Mouse (Mus musculus) duodenum, adult 2 months (tissue): ENCODE data around the gene Rps2. TPM values are rescaled to one million over a fixed set of nuclear protein-coding genes. Genes with fewer than 3 reads are reported as not detected.

Source experiments
- polyA plus RNA-seq: library from polyadenylated mRNA; depleted of rRNA; stranded (reverse); fragments of >200 nt; gene quantifications from 2 replicates; pipeline ENCODE4 v1.2.3, GENCODE M21; 2012; ENCODE audit warnings: low replicate concordance; rRNA removed

The Rps2 gene
- 3,070 and 3,555 TPM in 2 replicates for polyA plus RNA-seq

DNA sequence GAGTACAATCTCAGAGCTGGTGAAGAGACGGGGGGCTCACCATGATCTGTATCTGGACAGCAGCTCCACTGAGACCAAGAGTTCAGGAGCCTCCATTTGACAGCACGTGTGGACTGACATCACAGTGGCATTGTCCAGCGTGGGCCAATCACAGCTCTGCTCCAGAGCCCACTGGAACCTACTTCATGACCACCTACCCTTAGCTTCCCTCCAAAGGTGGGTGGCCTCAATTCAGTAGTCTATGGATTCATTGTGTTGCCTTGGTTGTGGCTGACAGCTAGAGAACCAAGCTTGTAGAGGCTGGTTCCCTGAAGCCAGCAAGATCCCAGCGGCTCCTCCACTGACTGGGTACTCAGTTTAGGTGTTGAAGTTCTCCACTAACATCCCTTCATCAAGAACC, at the start of gene Rps2, which contains the start of gene Rnf151:
Gene Rps2, plus strand, starts transcription at position 174 of the 400 bp plus-strand sequence.
Gene Rnf151, minus strand, starts transcription at position 121 of the 400 bp plus-strand sequence.

DNA sequence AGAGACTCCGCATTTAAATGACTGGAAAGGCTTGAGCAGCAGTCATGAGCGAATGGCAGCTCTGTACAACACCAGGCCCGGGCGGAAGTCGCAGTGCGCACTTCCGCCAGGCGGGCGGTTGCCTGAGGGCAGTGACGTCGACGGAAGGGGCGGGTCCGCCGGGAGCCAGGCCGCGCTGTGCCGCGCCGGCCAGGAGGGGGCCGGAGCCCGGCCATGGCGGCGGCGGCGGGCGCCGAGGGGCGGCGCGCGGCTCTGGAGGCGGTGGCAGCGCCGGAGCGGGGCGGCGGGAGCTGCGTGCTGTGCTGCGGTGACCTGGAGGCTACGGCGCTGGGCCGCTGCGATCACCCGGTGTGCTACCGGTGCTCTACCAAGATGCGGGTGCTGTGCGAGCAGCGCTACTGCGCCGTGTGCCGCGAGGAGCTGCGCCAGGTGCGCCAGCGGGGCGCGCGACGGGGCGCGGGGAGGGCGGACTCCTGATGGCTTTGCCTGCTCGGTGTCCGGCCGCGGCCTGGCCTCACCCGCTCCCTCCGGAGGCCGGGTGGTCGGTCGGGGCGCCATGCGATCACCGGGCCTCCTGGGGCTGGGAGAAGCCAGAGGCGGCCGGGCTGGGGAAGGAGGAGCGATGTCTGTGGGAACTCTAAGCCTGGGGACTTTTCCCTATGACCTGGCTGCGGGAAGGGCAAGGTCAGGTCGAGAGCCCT, 48.2 kb upstream of the Rps2 start, which contains the start of gene Zfp598:
Gene Zfp598, plus strand, starts transcription at position 143 of the 701 bp plus-strand sequence.

DNA sequence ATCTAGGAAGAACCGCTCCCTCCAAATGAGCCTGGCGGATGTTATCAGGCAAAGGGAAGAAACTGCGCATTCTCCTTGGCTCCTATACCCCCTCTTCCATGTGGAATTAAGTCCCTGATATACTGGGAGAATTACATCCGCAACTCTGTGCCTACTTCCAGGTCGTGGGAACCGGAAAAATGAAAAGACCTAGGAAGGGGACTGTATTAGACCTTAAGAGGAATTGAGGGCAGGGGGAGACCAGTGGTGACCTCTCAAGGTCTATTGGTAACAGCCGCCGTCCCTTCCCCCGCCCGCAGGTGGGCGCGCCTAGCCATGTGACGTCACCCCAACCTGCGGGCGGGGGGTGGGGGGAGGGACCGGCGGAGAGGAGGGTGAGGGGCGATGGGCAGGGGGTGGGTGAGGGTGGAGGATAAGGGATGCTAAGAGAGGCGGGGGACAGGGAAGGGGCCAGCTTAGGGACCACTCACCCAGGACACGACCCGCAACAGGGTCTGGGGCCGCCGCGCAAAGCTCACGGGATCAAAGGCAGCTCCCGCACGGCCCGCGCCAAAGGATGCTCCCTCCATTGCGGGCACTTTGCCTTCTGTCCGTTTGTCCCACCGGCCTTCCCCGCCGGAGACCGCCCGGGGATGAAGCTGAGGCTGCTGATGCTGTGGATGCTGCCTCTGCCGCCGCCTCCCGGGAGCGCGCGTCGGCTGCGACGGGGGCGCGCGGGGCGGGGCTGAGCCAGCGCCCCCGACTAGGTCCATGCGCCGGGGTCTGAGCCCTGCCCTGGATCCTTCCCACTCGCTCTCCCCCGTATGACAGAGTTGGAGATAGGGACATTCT, 28.4 kb upstream of the Rps2 start, which contains the start of gene Syngr3:
Gene Syngr3, minus strand, starts transcription at position 705 of the 831 bp plus-strand sequence.

DNA sequence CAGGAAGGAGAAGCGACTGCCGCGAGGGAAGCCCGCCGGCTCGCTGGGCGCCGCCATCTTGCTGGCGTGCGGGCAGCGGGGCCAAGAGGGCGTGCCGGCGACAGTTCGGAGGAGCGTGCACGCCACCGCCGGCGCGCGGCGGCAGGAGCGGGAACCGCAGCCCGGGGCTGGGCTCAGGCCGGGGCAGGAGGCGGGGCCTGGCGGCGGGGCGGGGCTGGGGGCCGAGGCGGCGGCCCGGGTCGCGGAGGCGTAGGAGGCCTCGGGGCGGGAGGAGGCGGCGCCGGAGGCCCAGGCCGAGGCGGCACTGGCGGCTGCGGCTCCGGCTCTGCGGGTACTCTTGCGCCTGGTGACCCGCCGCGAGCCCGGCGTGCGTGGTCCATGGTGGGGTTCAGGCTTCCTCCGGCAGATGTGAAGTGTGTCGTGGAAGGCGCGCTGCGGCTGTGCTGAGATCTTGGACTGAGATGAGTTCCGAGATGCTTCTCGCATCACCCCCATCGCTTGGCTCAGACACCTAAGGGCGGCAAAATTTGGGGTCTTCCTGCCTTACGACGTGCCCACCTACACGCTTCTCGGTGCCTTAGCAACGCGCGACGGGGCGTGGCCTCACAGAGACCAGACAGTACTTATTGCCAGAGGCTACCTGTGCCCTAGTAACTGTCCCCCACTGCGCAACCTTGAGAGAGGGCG, 21.8 kb upstream of the Rps2 start, which contains the start of the genes Gfer and Noxo1:
Gene Gfer, minus strand, starts transcription at position 146 of the 687 bp plus-strand sequence.
Gene Noxo1, plus strand, starts transcription at position 224 of the 687 bp plus-strand sequence.

DNA sequence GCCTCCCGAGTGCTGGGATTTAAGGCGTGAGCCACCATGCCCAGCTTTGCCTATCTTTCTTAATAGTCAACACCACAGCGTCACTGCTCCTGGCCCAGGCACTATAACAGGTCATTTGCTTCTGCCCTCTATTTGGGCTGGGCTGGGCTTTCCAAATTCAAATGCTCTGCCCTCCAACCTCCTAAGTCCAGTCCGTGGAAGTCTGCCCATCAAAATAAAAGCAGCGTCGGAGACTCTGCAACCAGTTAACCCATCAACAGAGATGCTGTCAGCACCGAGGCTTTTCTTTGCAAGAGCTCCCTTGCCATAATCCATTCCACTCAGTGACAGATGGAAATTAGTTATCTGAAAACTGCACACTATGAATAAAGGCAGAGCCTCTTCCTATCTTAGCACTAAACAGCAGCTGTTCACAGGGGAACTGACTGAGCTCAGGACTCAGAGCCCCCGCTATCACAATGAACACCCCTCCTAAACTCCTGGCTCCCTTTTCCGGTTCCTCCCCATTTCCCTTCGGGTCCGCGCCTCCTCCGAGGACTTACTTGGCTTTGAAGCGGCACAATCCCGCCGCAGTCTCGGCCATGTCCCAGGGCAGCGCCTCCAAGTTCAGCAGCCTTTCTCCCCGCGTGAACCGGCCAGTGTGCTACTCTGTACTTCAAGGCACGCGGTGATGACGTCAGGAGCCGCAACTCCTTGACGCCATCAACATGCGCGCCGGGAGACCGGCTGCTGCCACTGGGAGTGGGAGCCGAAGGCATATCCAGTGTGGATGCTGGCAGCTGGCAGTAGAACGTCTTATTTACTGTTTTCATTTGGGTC, 10.7 kb upstream of the Rps2 start, which contains the start of gene Tbl3:
Gene Tbl3, minus strand, starts transcription at position 679 of the 819 bp plus-strand sequence.

DNA sequence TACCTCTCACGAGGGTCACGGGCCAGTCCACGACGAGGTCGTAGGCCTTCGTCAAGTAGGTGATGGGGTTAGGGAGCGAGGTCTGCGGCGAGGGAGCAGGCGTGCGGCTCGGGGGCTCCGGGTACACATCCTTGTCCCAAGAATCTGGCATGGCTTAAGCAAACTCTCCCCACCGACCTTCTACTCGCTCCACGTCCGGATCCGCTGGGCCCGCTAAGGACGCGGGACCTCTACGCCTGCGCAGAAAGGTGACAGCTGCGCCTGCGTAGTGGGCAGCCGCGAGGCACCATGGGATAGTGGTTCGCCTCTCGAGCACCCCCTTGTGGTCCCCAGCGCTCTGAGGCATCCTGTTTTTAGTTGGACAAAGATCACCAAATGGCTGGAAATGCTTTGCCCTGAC, 6.3 kb downstream of the Rps2 start, which contains the start of gene Ndufb10:
Gene Ndufb10, minus strand, starts transcription at position 295 of the 400 bp plus-strand sequence.

DNA sequence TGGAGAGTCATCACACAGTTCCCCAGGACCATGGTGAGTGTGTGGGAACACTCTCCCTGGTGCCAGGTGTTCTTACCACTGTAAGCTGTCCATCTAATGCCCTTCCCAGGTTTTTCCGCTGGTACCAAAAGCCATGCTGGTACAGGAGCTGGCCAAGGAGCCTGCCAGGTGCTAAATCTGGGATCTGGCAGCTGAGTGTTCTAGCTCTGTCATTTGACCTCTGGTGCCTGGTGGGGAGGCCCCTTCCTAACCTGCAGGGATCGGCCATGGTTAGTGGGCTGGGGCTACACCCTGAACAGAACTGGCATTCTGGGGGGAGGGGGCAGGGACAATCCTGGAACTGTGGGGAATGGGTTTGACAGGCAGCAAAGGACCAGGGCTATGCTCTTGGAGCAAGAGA, 9.7 kb downstream of the Rps2 start, which contains the start of gene Rpl3l:
Gene Rpl3l, plus strand, starts transcription at position 203 of the 400 bp plus-strand sequence.

DNA sequence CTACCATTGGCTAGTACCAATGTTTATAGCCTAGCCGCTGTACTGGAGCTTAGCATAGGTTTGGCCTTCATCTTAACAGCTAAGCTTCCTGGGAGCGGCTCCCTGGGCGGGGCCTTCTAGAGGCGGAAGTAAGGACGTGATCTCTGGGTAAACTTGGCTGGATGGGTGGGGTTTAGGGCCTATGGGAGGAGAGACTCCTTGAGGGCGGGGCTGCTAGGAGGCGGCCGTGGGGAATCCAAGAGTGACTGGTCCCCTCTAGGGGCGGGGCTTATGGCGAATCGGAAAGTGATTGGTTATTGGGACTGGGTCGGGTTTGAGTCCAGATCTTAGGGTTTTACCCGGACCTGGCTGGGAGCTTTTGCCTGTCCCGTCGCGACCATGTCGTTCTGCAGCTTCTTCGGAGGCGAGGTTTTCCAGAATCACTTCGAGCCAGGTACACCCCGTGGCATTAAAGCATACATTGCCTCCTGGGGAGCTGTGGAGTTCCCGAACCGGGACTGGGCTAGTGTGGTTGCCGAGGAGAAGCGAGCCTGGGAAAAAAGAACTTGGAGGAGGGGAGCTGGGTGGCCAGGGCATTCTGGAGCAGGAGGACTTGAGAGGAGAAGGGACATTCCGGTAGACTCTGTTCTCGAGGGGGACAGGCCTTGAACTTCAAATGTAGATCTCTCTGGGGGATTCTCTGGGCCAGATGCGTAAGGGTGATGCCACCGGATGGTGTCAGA, 18.6 kb downstream of the Rps2 start, which contains the start of gene Msrb1:
Gene Msrb1, plus strand, starts transcription at position 313 of the 722 bp plus-strand sequence.

DNA sequence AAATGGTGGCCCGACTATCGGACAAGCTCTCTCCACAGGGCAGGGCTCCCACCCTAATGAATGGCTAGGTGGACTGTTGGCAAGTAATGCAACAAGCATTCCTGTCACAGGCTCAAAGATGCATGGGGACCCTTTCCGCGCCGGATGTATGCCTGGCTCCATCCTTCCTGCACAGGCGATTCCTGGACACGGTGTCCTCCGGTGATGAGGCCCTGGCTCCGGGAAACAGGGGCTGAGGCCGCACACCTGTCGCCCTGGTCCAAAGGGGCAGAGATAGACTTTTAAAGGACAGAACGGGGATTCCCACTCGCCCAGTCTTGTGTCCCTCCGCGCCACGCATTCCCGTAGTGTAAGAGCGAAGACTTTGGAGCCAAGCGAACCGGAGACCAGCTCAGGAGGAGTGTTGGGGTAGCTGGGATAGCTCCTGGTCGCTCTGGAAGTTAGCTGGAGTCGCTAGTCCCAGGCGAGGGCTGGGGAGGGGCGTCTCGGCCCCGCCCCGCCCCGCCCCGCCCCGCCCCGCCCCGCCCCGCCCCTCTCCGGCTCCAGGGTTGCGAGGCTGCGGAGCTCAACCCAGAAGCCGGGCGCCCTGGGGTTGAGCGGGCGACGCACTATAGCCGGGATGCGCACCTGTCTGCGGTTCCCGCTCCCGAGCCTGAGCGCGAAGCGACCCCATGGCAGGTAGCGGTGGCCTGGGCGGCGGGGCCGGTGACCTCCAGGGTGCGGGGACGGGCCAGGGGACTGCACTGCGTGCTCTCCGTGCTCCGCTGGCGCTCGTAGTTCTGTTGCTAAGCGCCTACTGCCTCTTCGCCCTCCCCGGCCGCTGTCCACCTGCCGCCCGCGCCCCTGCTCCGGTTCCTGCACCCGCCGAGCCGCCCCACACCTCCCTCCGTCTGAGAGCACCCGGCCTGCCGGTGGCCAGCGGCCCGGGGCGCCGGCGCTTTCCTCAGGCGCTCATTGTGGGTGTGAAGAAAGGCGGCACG, 34.8 kb downstream of the Rps2 start, which contains the start of gene Hs3st6:
Gene Hs3st6, plus strand, starts transcription at position 574 of the 980 bp plus-strand sequence.

Other genes starting within 250 kb of the Rps2 start
- gene E4f1, start 247.8 kb upstream of the Rps2 start, polyA plus RNA-seq: 48.3 and 49.1 TPM in 2 replicates
- gene Pgp, start 247.7 kb upstream of the Rps2 start, polyA plus RNA-seq: 101 and 247 TPM in 2 replicates
- gene Bricd5, start 244.2 kb upstream of the Rps2 start, polyA plus RNA-seq: 3.2 and 4.5 TPM in 2 replicates
- gene Mlst8, start 239.0 kb upstream of the Rps2 start, polyA plus RNA-seq: 33.9 and 46.6 TPM in 2 replicates
- gene Caskin1, start 229.5 kb upstream of the Rps2 start, polyA plus RNA-seq: 0.62 and 1.0 TPM in 2 replicates
- gene Traf7, start 190.2 kb upstream of the Rps2 start, polyA plus RNA-seq: 119 and 120 TPM in 2 replicates
- 0.20 and 1.8 TPM in 2 replicates for gene Rab26, start 183.9 kb upstream of the Rps2 start, polyA plus RNA-seq
- 21.0 and 30.2 TPM in 2 replicates for gene Pkd1, start 168.3 kb upstream of the Rps2 start, polyA plus RNA-seq
- gene Tsc2, start 85.5 kb upstream of the Rps2 start, polyA plus RNA-seq: 72.8 and 85.7 TPM in 2 replicates
- gene Nthl1, start 85.4 kb upstream of the Rps2 start, polyA plus RNA-seq: 4.7 and 4.9 TPM in 2 replicates
- 52.1 and 54.9 TPM in 2 replicates for gene Slc9a3r2, start 67.8 kb upstream of the Rps2 start, polyA plus RNA-seq
- 2.5 TPM in 1 of 2 replicates, not detected in the other for gene Npw, start 59.7 kb upstream of the Rps2 start, polyA plus RNA-seq
- 59.0 and 79.0 TPM in 2 replicates for gene Zfp598, start 48.4 kb upstream of the Rps2 start, polyA plus RNA-seq
- gene Syngr3, start 28.2 kb upstream of the Rps2 start, polyA plus RNA-seq: 1.7 and 2.1 TPM in 2 replicates
- 30.1 and 63.4 TPM in 2 replicates for gene Gfer, start 22.0 kb upstream of the Rps2 start, polyA plus RNA-seq
- 76.2 and 104 TPM in 2 replicates for gene Noxo1, start 21.9 kb upstream of the Rps2 start, polyA plus RNA-seq
- gene Tbl3, start 10.5 kb upstream of the Rps2 start, polyA plus RNA-seq: 36.0 and 44.8 TPM in 2 replicates
- 0.34 TPM in 1 of 2 replicates, not detected in the other for gene Rnf151, start 53 bp upstream of the Rps2 start, polyA plus RNA-seq
- gene Ndufb10, start 6.4 kb downstream of the Rps2 start, polyA plus RNA-seq: 314 and 554 TPM in 2 replicates
- not detected in 2 replicates for gene Rpl3l, start 9.7 kb downstream of the Rps2 start, polyA plus RNA-seq
- gene Msrb1, start 18.5 kb downstream of the Rps2 start, polyA plus RNA-seq: 71.2 and 109 TPM in 2 replicates
- gene Hs3st6, start 34.9 kb downstream of the Rps2 start, polyA plus RNA-seq: 2.6 and 10.6 TPM in 2 replicates
- not detected in 2 replicates for gene Meiob, start 86.2 kb downstream of the Rps2 start, polyA plus RNA-seq
- 213 and 369 TPM in 2 replicates for gene Hagh, start 122.0 kb downstream of the Rps2 start, polyA plus RNA-seq
- gene Fahd1, start 132.2 kb downstream of the Rps2 start, polyA plus RNA-seq: 75.3 and 166 TPM in 2 replicates
- 1.0 and 2.1 TPM in 2 replicates for gene Igfals, start 147.9 kb downstream of the Rps2 start, polyA plus RNA-seq
- gene Nubp2, start 168.2 kb downstream of the Rps2 start, polyA plus RNA-seq: 27.8 and 31.6 TPM in 2 replicates
- gene Spsb3, start 168.5 kb downstream of the Rps2 start, polyA plus RNA-seq: 86.7 and 115 TPM in 2 replicates
- 20.8 and 32.6 TPM in 2 replicates for gene Eme2, start 177.0 kb downstream of the Rps2 start, polyA plus RNA-seq
- 189 and 532 TPM in 2 replicates for gene Mrps34, start 177.0 kb downstream of the Rps2 start, polyA plus RNA-seq
- 34.1 and 43.8 TPM in 2 replicates for gene Nme3, start 178.4 kb downstream of the Rps2 start, polyA plus RNA-seq
- gene Mapk8ip3, start 218.9 kb downstream of the Rps2 start, polyA plus RNA-seq: 36.5 and 57.9 TPM in 2 replicates
- gene Jpt2, start 242.6 kb downstream of the Rps2 start, polyA plus RNA-seq: 6.7 and 8.4 TPM in 2 replicates